Mouse (Mus musculus) T-helper 1 cell (primary cell): ENCODE measurements around the gene Zfp593.
"Not testable (repeated sequence)": the region's sequence is repeated elsewhere in the genome, so short reads cannot be mapped to it uniquely, and the experiment has no call there.

ENCODE experiments used
- in situ Hi-C: fragments of 300-600 bp; cut with MboI, MseI; formaldehyde crosslinking; loops from one replicate; pipeline ENCODE4 v1.15.1; 2025; ENCODE audit warnings: high pct_unique_total_duplicates

Zfp593 gene

DNA sequence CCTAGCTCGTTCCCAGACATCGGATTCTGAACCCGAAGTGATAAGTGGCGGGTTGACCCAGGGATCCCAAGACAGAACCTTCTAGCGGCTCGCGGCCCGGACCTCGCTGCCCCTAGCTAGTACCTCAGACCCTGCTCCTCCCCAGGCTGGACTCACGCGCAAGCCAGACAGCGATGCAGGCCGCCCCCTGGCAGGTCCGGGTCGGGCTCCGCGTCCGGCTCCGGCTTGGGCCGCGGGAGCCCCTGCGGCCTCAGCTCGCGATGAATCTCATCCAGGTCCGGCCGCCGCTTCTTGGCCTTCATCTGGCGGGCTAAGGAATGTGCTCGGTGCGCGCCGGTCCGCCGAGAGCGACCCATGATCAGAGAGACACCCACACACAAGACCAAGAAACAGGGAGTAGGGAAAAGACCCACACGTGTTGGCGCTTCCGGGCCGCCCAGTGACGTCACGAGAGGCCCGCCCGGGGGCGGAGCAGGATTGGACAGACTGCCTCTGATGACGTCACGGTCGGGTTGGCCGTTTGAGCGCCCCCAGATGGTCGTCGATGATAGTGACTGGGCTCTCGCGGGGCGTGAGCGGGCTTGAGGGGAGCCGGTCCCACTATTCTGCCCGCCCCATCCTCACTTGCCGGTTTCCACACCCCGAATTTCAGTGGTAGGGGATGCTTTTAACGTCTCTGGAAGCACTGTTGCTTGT lies at the start of gene Zfp593:
Gene Zfp593 (minus strand): TSS at position 445 of the 696 bp plus-strand sequence.
- in situ Hi-C loops, result loop anchor here (5.0 kb wide), 1 partner anchor 47 kb away; no protein-coding TSS in a partner anchor

DNA sequence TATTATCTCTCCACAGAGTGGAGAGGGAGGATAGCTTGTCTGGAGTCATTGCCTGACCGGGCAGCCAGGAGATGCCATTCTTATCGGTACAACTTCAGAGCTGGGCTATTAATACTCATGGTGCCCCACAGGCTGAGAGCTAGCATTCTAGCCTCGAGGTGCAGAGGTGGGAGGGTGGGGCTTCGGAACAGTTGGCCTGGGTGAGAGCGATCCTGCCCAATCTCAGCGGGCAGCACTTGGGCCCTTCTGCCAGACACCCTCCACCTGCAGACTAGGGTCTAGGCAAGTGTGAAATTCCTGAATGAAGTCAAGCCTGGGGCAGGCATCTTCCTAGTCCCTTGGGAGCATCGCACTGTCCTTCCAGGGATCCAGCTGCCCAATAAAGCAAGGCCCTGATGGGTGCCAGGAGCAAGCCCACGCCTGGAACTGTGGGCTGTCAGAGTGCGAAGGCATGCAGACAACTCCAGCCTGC lies 48.3 kb upstream of the Zfp593 start:
- in situ Hi-C loops, result loop anchor here (5.0 kb wide), 2 partner anchors 46 to 106 kb away; partner anchors contain the start of genes Cep85, Gm30191 and Zfp593

DNA sequence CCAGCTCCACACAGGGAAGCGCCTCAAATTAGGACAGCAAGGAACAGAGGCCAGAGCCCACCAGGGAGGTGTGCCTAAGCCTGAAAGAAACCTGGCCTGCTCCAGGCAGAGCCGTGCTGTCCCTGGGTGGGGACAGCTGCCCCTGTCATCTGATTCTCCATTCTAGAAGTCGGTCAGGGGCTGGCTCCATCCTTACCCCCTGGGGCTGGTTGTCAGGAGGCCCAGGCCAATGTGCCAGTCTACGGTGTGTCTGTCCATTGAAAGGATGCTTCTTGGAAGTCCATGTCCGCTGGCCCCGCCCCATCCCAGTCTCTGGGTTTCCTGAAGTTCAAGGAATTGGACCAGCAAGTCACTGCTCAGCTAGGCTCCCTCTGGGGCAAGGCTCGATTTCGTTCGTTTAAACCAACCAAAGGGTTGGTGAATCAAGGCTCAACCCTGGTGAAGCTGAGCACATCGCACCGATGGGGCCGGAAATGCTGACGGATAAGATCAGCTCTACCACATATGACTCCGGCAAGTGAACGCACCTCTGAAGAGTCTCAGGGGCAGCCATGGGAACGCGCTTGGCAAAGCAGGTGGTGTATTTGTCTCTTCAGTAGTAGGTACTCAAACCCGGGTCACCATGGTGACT lies 47.8 kb upstream of the Zfp593 start:
- in situ Hi-C loops, result loop anchor here (5.0 kb wide), 2 partner anchors 46 to 106 kb away; partner anchors contain the start of genes Cep85, Gm30191 and Zfp593

DNA sequence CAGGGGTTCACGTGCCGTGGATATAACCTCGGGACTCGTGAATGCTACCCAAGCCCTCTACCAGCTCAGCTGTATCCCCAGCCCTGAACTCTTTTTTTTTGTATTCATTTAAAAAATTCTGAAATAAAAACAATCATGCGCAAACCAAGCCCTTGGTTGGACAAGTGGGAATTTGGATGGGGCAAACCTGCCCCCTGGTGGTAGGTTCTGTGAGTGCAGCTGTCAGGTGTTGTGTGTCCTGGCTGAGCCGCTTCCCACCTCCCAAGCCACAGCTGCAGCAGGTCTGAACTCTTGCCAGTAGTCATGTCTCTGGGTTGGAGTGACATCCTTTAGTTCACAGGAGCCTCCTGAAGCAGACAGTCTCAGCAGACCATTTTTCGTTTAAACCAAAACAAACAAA lies 46.7 kb upstream of the Zfp593 start:
- in situ Hi-C loops, result loop anchor here (5.0 kb wide), 2 partner anchors 45 to 105 kb away; partner anchors contain the start of genes Cep85, Gm30191 and Zfp593

DNA sequence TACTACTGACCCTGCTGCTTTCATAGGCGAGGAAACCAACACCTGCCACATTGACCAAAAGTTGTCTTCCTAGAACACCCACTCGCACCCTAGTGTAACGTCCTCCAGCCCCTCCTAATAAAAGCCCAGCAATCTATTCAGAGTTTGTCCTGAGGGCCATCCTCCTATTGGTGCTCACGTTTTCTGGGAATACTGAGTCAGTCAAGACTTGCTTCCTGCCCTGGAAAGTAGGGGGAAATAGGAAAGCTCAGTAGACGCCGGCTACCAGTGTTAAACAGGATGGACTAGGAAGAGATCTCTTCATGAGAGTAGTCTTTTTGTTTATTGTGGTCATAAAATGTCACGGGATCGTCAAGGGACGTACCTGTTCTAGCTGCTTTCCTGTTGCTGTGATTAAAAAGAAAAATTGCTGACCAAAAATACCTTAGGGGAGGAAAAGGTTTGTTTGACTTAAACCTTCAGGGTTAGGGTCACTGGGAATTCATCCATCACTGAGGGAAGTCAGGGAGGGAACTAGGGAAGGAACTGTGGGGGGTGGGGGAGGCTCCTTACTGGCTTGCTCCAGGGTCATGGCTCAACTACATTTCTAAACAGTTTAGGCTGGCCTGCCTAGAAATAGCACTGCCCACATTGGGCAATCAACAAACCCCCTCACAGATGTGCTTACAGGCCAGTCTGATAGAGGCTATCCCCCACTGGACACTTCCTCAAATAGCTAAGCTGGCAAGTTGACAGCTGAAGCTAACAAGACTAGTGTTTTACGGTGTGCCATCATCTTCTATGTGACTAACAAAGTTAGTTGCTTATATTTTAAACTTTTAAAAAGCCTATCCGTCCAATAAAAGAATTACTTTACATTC lies 43.2 kb upstream of the Zfp593 start:
- in situ Hi-C loops, result no loop called here

DNA sequence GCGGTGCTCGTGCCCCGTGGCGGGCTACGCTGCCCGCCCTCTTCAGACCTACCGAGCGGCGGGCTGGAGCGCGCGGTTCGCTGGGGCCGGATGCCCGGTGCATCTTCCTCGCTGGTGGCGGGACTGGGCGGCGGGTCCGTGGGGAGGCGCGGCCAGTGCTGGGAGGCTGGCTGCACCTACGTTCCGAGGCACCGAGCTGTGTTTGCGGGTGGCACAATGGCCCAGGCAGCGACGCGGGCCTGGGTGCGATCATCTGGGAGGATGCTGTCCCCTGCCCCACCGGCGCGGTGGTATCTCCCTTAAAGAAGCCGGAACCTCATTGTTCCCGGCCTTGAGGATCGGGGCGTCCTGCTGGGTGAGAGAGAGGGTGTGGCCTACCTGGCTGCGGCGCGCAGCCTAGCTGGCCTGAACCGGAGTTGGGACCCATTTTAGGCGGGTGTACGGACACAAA lies 42.2 kb upstream of the Zfp593 start, which contains the start of gene Pdik1l:
Gene Pdik1l (minus strand): TSS at position 321 of the 451 bp plus-strand sequence.
- in situ Hi-C loops, result no loop called here

DNA sequence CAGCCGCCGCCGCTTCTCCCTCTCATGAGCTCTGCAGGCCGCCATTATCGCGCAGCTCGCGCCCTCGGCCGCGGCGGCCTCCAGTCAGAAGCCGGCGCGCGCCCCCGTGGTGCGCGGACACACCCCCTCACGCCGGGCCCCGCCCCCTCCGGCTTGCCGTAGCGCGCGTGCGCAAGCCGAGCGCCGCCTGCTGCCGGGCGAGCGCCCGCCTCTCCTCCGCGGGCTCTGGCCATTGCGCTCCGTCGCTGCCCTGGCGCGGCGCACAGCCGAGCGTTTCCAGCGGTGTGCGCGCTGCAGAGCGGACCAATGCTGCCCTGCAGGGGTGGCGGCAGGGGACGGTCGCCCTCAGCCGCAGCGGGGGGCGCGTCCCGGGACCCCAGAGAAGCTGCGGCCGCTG lies 41.8 kb upstream of the Zfp593 start:
- in situ Hi-C loops, result no loop called here

DNA sequence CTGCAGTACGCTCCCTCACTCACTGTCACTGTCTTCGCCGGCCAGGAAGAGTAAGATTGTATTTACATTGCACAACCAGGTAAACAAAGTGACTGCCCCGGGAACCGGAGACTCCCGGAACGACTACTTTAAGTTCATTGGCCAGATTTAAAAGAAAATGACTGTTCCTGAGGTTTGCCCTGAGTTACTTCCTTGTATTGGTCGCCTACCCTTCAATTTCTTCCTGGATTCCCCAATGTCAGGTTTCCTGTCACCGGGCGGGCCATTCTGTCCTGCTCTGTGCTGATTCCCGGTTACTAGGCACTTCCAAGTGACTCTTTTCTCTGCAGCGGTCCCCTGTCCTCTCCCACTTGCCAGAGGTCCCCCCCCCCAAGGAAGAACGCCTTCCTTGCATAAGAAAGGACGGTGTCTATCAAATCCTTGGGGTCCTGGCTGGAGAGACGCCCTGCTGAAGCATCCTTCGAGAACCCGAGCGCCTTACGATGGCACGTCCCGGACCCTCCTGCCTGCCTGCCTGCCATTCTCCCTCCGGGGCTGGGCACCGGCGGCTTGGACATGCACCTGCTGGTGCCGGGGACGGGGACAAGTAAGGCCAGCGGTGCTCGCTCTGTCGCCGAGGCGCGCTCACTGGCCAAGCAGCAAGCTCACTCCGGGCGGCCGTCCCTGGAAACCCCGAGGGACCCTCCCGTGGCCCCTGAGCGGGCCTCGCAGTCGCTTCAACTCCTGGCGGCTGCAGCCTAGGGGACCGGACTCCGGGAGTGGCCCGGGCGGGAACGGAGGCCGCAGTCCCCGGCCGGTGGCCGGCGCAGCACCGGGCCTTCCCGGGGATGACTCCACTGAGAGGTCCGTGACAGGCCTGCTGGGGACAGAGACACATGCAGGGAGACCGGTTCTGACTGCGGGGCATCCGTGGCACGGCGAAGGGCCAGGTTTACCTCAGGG lies 41.1 kb upstream of the Zfp593 start:
- in situ Hi-C loops, result no loop called here

DNA sequence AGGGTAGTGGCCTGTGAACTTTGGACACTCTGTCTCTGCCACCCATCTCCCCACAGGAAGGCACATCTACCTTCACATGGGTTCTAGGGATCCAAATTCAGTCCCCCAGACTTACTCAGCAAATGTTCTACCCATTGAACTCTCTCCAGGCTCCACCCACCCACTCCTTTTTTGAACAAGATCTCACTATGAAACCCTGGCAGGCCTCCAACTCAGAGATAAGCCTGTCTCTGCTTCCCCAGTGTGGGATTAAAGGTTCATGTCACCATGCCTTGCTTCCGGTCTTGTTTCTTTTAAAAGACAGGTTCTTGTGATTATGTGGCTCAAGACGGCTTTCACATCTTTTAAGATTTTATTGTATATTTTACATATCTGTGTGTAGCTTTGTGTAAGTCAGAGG lies 39.5 kb upstream of the Zfp593 start:
- in situ Hi-C loops, result no loop called here

DNA sequence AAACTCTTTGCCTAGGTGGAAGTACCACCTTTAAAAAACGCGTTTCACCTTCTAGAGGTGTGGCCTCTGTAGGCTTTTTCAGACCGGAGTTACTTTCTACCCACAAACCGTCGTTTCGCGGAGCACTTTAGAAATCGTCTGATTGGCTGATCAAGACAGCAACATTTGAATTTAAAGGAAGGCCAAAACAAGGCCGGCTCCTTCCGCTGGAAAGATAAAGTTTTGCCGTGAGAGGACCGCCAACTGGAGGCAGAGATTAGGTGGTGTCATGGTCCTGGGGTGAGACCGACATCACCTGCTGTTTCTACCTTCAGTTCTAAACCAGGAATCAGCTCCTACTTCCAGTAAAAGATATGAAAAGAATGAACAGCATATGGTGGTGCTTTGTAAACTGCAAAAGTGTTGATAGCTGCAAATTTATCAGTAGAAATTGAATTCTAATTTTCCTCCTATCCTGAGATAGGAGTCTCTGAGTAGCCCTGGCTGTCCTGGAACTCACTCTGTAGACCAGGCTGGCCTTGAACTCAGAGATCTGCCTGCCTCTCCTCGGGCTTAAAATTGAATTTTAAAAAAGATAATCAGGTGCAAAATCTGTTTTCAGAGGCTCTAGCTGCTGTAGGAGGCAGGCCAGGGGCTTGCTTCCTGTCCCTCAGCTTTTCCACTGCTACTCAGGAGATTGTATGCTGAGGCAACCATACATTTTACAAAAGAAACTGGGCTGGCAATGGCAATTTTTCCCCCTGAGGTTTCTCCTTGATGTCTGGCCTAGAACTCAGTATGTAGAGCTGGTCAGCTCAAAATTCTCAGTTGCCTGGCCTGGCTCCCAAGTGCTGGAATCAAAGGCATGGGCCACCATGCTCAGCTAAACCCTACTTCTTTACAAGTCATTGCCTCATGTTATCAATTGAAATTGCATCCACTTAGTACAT lies 28.3 kb upstream of the Zfp593 start:
- in situ Hi-C loops, result no loop called here

DNA sequence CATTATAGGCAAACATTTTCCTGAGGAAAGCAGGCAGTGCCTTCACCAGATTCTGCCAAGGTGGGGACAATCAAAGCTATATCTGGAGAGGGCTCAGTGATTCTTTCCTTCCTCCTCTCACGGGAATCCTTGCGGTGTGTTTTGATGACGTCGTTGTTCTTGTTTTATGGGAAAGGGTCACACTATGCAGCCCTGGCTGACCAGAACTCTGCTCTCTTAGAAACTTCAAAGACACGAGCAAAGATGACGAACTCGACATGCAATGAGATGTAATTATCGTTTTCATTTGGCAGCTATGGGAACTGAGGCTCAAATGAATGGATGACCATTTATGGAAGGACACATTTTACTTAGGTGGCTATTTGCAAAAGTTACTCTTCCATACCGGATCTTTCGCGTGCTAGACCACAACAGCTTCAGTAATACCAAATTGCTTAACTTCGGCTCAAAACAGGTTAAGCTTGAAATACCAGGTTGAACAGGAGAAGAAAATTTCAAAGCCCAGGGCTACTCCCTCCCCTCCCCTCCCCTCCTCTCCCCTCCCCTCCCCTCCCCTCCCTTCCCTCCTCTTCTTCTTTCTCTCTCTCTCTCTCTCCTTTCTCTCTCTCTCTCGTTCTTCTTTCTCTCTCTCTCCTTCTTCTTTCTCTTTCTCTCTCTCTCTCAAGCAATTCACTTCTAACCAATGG lies 27.5 kb upstream of the Zfp593 start:
- in situ Hi-C loops, result no loop called here

DNA sequence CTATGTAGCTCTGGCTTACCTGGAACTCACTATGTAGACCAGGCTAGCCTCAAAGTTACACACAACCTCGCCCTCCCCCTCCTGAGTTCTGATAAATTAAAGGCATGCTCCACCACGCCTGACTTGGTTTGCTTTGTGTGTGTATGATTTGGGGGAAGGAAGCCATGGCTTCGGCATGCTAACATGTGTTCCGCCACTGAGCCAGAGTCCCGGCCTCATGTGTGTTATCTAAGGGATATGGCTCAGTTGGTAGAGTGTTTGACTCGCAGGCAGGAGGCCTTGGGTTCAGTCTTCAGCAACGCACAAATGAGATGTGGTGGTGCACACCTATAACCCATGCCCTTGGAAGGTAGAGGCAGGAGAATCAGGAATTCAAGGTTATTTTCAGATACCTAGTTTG lies 26.6 kb upstream of the Zfp593 start:
- in situ Hi-C loops, result no loop called here

DNA sequence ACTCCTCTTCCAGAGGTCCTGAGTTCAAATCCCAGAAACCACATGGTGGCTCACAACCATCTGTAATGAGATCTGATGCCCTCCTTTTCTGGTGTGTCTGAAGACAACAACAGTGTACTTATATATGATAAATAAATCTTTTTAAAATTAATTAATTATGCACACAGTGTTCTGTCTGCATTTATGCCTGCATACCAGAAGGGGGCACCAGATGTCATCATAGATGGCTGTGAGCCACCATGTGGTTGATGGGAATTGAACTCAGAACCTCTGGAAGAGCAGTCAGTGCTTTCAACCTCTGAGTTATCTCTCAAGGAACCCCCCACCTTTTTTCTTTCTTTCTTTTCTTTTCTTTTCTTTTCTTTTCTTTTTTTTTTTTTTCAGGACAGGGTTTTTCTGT lies 24.2 kb upstream of the Zfp593 start:
- in situ Hi-C loops, result not testable (repeated sequence)

DNA sequence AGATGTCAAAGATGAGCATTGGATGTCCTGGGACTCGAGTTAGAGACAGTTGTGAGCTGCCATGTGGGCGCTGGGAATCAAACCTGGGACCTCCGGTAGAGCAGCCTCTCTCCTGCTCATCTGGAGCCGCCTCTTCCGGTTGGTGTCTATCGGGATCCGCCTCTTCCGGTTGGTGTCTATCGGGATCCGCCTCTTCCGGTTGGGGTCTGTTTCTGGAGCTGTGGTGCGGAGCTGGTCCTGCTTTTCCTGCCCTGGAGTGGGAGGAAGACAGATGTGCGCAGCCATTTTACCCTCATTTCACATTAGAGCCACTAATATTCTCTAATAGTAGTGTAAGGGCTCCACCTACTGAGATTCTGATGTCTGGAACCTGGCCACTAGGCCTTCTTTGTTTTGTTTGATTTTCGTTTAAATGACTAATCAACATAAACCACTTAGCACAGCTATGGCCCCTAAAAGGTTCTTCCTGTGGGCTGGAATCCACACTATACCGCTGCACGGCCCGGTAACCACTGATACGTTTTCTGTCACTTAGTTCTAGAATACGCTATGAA lies 22.8 kb upstream of the Zfp593 start:
- in situ Hi-C loops, result no loop called here

DNA sequence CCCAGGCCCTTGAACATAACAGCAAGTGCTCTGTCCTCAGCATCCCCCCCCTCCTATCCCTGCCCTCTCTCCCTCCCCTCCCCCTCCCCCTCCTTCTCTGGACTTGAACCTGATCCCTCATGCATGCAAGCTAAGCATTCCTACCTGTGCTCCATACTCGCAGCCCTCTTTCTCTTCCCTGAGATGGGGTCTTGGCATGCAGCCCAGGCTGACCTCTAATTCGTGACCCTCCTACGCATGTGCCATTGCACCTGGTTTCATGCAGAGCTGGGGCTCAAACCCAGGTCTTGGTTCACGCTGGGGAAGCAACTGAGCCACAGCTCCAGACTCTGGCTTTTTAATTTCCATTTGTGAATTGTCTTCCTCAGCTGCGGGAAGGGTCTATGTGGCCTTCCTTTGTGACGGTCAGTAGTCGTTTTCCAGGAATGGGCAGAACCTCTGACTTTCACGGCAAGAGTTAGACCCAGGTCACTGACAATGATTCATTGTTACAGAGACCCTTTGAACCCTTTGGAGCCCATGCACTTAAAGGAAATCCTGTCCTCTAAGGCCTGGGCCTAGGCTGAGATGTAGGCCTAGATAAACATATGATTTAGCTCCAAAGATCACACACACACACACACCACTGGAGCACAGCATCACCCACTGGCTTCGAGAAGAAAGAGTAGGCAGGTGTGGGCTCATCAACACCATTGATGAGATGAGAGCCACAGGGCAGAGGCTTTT lies 20.6 kb upstream of the Zfp593 start:
- in situ Hi-C loops, result no loop called here

DNA sequence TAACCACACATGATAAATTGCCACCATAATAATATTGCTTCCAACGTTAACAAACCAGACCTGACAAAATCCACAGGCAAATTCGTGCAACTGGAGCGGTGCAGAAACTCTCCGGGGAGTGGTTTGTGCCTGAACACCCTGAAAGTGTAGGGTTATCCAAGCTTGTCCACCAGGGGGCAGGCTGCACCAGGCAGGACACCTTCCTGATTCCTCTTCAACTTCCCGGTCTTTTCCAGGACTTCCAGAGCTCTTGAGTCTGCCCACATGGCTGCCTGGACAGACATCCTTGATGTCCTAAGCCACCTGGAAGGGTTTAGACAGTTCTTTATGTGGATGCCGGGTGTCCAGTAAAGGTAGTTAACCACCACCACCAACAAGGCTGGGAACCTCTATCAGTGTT lies 17.8 kb upstream of the Zfp593 start:
- in situ Hi-C loops, result no loop called here

DNA sequence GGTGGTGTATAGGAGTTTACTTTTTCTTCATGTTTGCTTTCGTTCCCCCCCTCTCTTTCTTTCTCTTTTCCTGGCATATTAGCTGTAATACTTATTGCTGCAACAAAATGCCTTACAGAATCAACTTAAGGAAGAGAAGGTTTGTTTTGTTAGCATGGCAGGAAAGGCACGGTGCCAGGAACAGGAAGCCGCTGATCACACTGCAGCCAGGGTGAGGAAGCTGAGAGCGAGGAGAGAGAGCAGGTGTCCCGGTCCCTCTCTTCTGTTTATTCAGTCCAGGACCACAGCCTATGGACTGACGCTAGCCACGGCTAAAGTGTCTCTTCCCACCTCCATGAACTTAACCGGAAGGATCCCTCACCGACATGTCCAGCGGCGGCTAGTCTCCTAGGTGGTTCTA lies 13.0 kb upstream of the Zfp593 start:
- in situ Hi-C loops, result no loop called here
